In genomic region chr2:12418534-12419261, GRCm38 (mm10) we compare ENCODE assay signal across 7 mouse cellular contexts. TPM values are rescaled to one million over a fixed set of nuclear protein-coding genes. Genes with fewer than 3 reads are reported as not detected.
A peak's percentile ranks its signal among the peaks of the same experiment; 100 is the strongest.
DNase-seq lines count a peak whose midpoint lies in the region; ATAC-seq and TF ChIP-seq lines count a peak whose summit lies in the region.

No protein-coding gene starts in this region.

- TF ChIP-seq CTCF in embryonic fibroblast, embryonic 13.5 days (IDR thresholded peaks at IDR 0.05; ENCODE audit: borderline replicate concordance, insufficient read depth, low read length), result no peak

- H3K4me3 ChIP-seq in lung, embryonic 15.5 days, result peak overlapping the region; percentile 87
- H3K4me3 ChIP-seq in embryonic fibroblast, embryonic 13.5 days (ENCODE audit: insufficient read depth, low read length), result peak overlapping the region; percentile 85
- peak overlapping the region; percentile 94 for H3K4me3 ChIP-seq in megakaryocyte, embryonic 14.5 days (replicated peaks)

- no peak for TF ChIP-seq POLR2A in embryonic fibroblast, embryonic 13.5 days (IDR thresholded peaks at IDR 0.05; ENCODE audit: low read depth, low read length)

- under 1% methylated on average over 40 of the region's 40 CpGs for WGBS in lung, embryonic 15.5 days

- no peaks in the 10 kb centered on the region for H3K27me3 ChIP-seq in lung, embryonic 15.5 days
- no peaks in the 10 kb centered on the region for H3K27me3 ChIP-seq in megakaryocyte, embryonic 14.5 days (replicated peaks)
- no peaks in the 10 kb centered on the region for H3K27me3 ChIP-seq in splenic B cell, adult 2 months (ENCODE audit: control insufficient read depth, insufficient read depth, low read length, poor library complexity, severe bottlenecking)

- H3K9me3 ChIP-seq in lung, embryonic 15.5 days, result no peaks in the 10 kb centered on the region
- H3K9me3 ChIP-seq in megakaryocyte, embryonic 14.5 days, result no peaks in the 10 kb centered on the region

- peak overlapping the region; percentile 54 for H3K27ac ChIP-seq in lung, embryonic 15.5 days
- peak overlapping the region; percentile 15; the same call in 1 of the 2 replicates for H3K27ac ChIP-seq in embryonic fibroblast, embryonic 13.5 days (ENCODE audit: insufficient read depth, low read length)

- no peak for DNase-seq in lung, postnatal 10 days
- DNase-seq in adipocyte (ENCODE audit: low spot score), result peak; percentile 12
- DNase-seq in splenic B cell, adult 2 months (ENCODE audit: low read depth, low spot score), result peak; percentile 14

- peak overlapping the region; percentile 83 for H3K4me2 ChIP-seq in lung, embryonic 15.5 days

- H3K4me1 ChIP-seq in lung, embryonic 15.5 days, result peaks cover 6% of the 10 kb centered on the region; the same call in 1 of the 2 replicates
- H3K4me1 ChIP-seq in embryonic fibroblast, embryonic 13.5 days (ENCODE audit: control insufficient read depth, insufficient read depth, low read length), result peaks cover 2% of the 10 kb centered on the region; the same call in 1 of the 2 replicates
- peaks cover 44% of the 10 kb centered on the region for H3K4me1 ChIP-seq in megakaryocyte, embryonic 14.5 days

- H3K36me3 ChIP-seq in lung, embryonic 15.5 days, result no peaks in the 10 kb centered on the region
- H3K36me3 ChIP-seq in megakaryocyte, embryonic 14.5 days (replicated peaks; ENCODE audit: low read length), result peaks cover 5% of the 10 kb centered on the region
- no peaks in the 10 kb centered on the region; the same call in 1 of the 2 replicates for H3K36me3 ChIP-seq in splenic B cell, adult 2 months (ENCODE audit: control insufficient read depth, insufficient read depth, low read length, poor library complexity, severe bottlenecking)

- ATAC-seq in lung, embryonic 15.5 days (ENCODE audit: borderline replicate concordance, extremely low read depth, low FRiP score, low TSS enrichment), result peak; percentile 78; the same call in 1 of the 2 replicates
- peak; percentile 48 for ATAC-seq in inflammation-experienced regulatory T-cells, adult 6 months

- peak overlapping the region; percentile 69 for H3K9ac ChIP-seq in lung, embryonic 15.5 days

RNA-seq across cellular contexts. Expression of gene Mindy3, which starts 0.6 kb away (rescaled TPM):
- polyA plus RNA-seq in lung, embryonic 15.5 days (2015; fragmentation: Nextera tagmentation; extraction: Ambion mirVana), result 31.1 and 33.0 TPM in 2 replicates
- 51.0 and 68.4 TPM in 2 replicates for polyA plus RNA-seq in embryonic fibroblast, embryonic 13.5 days (2011; ENCODE audit: insufficient read length, low read depth, missing spikeins)
- polyA plus RNA-seq in inflammation-experienced regulatory T-cells, adult 6 months (2017; shearing (Covaris generic)), result 10 to 100 TPM; 32.9 to 66.5 (median 46.4) TPM
- polyA plus RNA-seq in megakaryocyte, embryonic 14.5 days (2012; ENCODE audit: insufficient read depth, low replicate concordance), result 46.0 and 53.5 TPM in 2 replicates
